Mouse (Mus musculus): ENCODE measurements around the gene Clip1. TPM values are rescaled to one million over a fixed set of nuclear protein-coding genes. Genes with fewer than 3 reads are reported as not detected.
"Not testable (repeated sequence)": the region's sequence is repeated elsewhere in the genome, so short reads cannot be mapped to it uniquely, and the experiment has no call there.

The Clip1 gene
- 10 to 100 TPM; 66.0 to 74.2 TPM for total RNA-seq (2021)
- long read RNA-seq, experiment 1, full-length matches to known transcripts = 24 of 40 reads
- long read RNA-seq, experiment 1, partial matches to known transcripts = 7 of 40 reads
- long read RNA-seq, experiment 1, other reads (novel, unspliced or antisense) = 9 of 40 reads
- long read RNA-seq, experiment 2, full-length matches to known transcripts = 21 of 125 reads
- long read RNA-seq, experiment 2, partial matches to known transcripts = 84 of 125 reads
- long read RNA-seq, experiment 2, other reads (novel, unspliced or antisense) = 20 of 125 reads

GRCm38 (mm10) chr5:123684221-123685144, at the start of gene Clip1:
Gene Clip1 (minus strand): TSS chr5:123684618.
- peak in 1 of 2 experiments; percentile 80 for DNase-seq (ENCODE audit: low spot score in 2 of 2)

GRCm38 (mm10) chr5:123730981-123731380, 46.6 kb upstream of the Clip1 start:
- no peak for DNase-seq (ENCODE audit: low spot score in 2 of 2)

GRCm38 (mm10) chr5:123723816-123724215, 39.4 kb upstream of the Clip1 start:
- DNase-seq (ENCODE audit: low spot score in 2 of 2) = not testable (repeated sequence)

- peak; percentile 80 to 88 for DNase-seq (ENCODE audit: low spot score in 2 of 2)
Measured at GRCm38 (mm10) chr5:123720328-123721311, 36.2 kb upstream of the Clip1 start, which contains the start of gene Zcchc8. Gene Zcchc8 (minus strand): TSS chr5:123721100.

DNA sequence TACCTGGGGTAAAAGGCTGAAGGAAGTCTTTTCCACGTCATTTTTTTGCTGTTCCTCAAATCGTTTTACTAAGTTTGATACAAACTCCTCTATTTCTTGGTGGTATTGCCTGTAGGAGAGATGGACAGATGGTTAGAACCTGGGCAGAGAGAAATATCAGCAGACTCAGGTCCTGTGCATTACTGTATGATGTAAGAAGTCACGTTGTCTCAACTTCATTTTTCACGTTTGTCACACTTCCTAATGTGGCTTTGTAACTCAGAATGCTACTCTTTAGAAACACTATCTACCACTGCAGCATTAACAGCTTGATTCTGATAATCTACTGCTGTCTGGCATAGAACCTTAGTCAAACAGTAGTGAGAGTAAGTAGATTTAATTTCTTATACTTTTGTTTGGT, 30.2 kb upstream of the Clip1 start:
- no peak for DNase-seq (ENCODE audit: low spot score in 2 of 2)

DNA sequence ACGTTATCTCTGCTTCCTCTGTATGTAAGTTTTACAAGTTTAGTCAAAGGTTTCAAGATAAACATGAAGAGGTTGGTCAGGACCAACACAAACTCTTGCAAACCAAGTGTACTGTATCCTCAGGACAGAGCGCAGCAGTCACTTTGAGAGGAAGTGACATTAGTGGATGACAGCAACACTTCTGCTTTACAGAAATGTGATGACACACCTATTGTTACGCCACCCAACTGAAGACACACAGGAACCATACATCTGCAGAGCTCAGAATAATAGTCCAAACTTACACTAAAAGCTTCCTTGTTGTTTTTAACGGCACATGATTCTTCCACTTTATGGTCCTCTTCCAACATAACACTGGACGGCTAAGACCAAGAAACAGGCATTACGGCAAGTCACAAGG, 29.4 kb upstream of the Clip1 start:
- DNase-seq (ENCODE audit: low spot score in 2 of 2) = no peak

DNA sequence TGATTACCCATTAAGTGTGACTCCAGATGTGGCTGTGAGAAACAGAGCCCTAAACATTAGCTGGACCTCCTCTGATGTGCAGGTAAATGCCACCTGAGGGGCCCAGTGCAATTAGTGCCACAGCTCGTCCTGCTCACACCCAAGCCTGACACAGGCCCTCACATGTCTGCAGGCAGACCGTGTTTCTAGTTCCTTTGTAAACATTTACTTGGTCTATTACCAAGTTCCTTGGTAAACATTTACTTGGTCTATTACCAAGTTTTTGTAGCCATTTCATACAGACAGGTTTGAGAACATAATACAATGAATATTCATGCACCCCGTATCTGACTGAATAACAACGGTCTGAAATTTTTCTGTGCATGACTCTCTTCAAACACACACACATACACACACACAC, 25.2 kb upstream of the Clip1 start:
- DNase-seq (ENCODE audit: low spot score in 2 of 2) = no peak

DNA sequence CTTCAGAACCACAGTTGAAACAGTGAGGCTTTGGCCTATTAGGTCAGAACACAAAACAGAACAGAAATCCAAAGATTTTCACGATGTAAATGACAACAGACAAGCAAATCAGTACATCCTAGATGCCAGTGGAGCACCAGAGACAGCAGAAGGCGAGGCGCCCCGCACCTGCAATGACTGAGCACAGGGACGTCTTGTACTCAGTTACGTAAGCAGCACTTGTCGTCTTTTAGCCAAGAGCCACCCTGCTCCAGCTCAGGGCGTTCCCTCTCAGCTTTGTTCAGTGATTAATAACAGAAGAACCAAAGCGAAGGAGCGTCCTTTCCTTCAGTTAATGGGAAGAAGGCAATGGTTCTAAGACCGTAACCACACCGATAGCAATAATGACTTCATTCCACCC, 24.2 kb upstream of the Clip1 start:
- DNase-seq (ENCODE audit: low spot score in 2 of 2) = no peak

- DNase-seq (ENCODE audit: low spot score in 2 of 2) = peak in 1 of 2 experiments; percentile 41
Measured at GRCm38 (mm10) chr5:123700625-123701024, 16.2 kb upstream of the Clip1 start.

- peak; percentile 76 to 86 for DNase-seq (ENCODE audit: low spot score in 2 of 2)
Measured at GRCm38 (mm10) chr5:123699198-123699597, 14.8 kb upstream of the Clip1 start.

DNA sequence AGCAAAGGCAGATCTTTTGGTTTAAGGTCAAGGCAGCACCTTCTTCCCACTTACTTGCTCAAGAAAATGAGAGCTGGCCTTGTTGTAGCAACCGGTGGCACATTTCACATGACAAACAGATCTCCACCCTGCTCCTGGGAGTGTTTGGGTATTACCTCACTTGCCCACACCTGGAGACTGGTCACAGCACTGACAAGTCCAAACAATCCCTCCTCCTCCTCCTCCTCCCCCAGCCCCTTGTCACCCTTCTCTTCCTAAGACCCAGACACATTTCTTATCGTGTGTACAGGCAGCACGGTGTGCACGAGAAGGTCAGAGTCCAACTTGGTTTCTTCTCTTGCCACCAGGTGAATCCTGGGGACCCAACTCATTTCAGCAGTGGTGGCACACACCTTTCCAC, 12.5 kb upstream of the Clip1 start:
- no peak for DNase-seq (ENCODE audit: low spot score in 2 of 2)

- no peak for DNase-seq (ENCODE audit: low spot score in 2 of 2)
Measured at GRCm38 (mm10) chr5:123696244-123696643, 11.8 kb upstream of the Clip1 start.

DNA sequence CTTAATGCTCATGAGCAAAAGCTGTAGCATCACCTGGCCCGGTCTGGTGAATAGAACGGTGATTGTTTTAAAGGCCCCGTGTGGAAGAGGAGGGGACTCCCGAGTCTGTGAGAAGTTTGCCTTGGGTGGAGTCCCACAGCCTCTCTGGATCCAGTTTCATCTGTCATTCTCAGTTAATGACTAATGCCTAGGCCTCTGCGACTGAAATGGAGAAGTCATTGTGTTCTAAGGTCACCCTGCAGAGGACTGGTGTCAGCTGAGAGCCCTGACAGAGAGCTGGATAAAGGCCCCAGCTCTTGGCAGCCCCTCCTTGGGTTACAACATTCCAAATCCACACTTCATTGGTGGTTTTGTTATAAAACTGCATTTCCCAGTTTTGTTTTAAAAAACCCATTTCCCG, 10.1 kb upstream of the Clip1 start:
- DNase-seq (ENCODE audit: low spot score in 2 of 2) = no peak

DNA sequence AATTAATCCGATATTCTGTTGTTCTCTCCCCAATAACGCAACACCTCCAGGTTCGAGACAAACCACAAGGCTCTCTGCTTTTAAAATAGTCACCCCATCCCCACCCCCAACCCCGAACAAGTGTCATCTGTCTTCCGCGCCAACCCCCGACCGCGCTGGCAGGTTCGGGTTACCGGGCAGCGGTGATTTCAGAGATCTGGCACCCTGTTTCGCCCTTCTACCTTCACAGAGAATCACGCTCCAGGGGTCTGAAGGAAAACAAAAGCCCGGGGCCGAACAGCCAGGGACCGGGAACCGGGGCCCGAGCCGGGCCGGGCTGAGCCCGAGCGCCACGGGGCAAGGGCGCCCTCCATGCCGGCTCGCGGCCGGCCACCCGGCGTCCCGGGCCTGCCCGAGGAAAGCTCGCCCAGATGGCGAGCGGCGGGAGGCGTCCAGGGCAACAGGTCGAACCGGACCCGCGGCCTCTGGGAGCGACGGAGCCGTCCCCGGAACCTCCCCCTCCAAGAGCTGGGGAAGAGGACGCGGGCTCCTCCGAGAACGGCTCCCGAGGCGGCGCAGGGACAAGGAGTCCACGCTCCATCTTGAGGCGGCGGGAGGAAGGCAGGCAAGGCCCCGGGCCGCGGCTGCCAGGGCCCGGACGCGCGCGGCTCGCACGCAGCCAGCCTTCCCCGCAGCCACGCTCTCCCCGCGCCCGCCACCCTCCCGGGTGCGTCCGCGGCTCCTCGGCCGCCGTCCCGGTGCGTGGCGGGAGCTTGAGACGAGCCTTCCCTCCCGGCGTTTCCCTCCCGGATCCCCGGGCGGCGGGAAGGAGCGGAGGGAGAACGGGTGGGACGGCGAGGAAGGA, 819 bp downstream of the Clip1 start:
- DNase-seq (ENCODE audit: low spot score in 2 of 2) = peak; percentile 60 to 79

DNA sequence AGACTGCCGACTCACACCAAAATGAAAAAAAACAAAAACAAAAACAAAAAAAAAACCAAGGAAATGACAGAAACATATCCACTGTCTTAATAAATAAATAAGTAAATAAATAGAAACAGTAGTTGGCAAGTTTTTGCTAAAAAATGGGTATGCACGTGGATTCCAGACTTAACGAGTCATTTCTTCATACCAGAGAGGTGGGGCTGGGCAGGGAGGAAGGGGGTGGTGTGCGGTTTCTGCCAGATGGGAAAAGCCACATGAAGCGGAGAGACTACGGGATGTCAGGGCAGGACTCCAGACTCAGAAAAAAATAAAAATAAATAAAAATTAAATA, 1.4 kb downstream of the Clip1 start:
- DNase-seq (ENCODE audit: low spot score in 2 of 2) = peak in 1 of 2 experiments; percentile 31

DNA sequence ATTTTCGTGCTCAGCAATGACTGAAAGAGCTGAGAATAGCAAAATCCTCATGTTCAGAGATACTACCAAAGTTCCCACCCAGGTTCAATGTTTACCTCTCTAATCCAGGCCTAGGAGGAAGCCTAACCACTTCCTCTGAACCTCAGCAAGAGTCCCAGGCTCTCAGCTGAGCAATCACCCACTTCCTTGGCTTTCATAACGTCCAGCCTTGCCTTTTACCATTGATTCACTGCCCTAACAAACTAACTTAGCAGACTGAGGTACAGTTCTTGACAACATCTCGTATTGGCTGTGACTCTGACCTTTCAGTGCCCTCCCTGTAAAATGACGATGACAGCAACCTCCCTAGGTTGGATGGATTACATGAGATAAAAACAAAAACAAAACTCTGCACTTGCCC, 2.0 kb downstream of the Clip1 start:
- DNase-seq (ENCODE audit: low spot score in 2 of 2) = no peak

DNA sequence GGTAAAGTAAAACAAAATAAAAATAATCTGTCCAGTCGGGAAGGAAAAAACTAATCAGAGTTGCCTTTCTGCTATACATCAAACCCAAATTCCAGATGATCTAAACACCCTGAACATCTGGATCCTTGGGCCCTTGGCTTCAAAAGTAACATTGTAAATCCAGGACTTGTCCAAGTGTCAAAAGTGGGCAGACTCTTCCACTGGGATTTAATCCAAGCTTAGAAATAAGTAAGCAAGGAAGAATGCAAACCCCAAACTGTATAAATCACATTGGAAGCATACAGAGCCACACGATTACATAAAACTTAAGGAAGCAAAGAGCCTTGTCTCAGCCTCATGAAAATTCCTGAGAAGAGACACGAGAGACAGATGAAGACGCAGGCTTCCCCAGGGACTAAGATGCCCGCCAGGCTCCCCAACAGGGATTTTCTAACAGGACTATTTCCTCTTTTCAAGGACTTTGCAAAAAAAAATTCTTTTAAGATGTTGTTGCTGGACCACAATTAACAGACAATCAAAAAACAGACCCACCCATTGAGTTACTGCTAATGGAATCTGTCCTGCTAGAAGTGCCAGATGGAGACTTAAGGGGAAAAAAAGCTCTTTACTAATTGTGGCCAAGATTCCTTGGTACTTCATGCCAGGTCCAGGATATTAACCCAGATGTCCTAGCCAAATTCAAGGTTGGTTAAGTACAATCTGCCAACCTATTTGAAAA, 4.7 kb downstream of the Clip1 start:
- DNase-seq (ENCODE audit: low spot score in 2 of 2) = no peak

- DNase-seq (ENCODE audit: low spot score in 2 of 2) = no peak
Measured at GRCm38 (mm10) chr5:123679106-123679505, 5.3 kb downstream of the Clip1 start.

DNA sequence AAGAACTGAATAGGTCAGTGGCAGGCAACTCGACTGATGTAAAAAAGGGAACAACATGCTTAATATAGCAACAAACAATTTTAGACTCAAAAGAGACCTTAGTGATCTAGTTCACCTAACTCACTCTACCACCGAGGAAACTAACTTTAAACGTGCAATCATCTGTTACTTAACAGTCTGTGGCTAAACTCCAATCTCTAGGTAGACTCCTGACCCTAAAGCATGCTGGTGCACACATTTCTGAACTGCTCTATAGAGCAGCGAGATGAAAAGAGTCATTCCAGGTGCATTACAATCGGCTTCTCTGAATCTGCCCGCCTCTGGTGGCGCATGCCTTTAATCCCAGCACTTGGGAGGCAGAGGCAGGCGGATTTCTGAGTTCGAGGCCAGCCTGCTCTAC, 8.7 kb downstream of the Clip1 start:
- no peak for DNase-seq (ENCODE audit: low spot score in 2 of 2)

DNA sequence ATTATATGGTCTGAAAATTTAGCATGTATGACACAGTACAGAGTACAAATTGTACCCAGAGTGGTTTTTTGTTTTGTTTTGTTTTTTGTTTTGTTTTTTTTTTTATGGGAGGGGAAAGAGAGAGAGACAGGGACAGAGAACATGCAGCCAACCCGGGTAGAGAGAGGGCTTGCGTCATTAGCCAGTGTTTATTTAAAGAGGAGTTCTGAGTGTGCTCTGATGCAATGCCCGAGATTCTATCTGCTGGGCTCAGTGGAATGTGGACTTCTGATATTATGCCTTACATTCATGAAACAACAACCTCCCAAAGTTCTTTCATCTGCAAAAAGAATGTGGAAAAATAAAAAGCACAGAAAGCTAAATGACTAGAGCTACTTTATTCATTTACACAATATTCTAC, 9.2 kb downstream of the Clip1 start:
- no peak for DNase-seq (ENCODE audit: low spot score in 2 of 2)

Measured in adrenal gland, adult 18-20 months (tissue).